Mouse (Mus musculus): ENCODE results near the gene Ing4.

DNA sequence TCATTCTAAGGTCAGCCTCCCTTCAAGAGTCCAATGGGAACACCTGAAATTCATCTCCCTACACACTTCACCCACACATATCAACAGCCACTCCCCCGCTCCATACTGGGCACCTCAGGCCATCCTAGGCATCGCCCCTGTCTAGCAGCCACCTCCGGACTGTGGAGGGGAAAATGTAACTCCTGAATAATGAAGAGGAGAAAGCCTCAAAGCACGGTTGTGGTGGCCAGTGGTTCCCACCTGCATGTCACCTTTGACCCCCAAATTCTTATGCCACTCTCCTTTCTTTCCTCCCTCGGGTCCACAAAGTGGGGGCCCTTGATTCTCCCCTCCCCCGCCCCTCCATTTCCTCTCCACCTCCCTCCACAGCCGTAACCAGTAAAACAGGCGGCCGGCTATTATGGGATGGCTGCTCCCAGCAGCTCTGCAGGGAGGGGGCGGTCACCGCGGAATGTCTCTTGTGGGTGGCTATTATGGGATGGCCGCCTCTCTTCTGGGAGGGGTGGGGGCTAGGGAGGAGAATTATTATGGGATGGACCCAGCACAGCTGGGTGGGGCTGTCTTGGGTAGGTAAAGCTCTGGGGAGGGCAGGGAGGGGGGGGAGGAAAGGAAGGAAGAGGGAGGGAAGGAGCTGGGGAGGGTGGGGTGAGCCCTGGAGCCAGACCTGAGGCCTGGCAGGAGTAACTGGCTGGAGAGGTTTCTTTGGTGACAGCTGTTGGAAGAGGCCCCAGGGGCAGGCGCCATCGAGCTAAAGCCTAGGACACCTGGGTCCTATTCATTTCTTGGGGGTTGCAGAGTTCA is 50.2 kb downstream of the Ing4 start:
- TF ChIP-seq GATA1 (IDR thresholded peaks at IDR 0.05; ENCODE audit: borderline replicate concordance, low read length) = no peak
- no peak for TF ChIP-seq CTCF (IDR thresholded peaks at IDR 0.05; ENCODE audit: low read depth, low read length)
- no peak for TF ChIP-seq TAL1 (conservative IDR thresholded peaks at IDR 0.05; ENCODE audit: low read depth, low read length)

Data from G1E (cell line).